Mouse (Mus musculus): ENCODE data around the gene Gm47959. TPM values are rescaled to one million over a fixed set of nuclear protein-coding genes. Genes with fewer than 3 reads are reported as not detected.
"Not testable (repeated sequence)": the region's sequence is repeated elsewhere in the genome, so short reads cannot be mapped to it uniquely, and the experiment has no call there.

The Gm47959 gene
- total RNA-seq (2014; fragmentation: Nextera tagmentation) (not detected in 2 replicates), total RNA-seq (2017) (not detected in 2 replicates), polyA plus RNA-seq (2012) (not detected in 2 replicates)

DNA sequence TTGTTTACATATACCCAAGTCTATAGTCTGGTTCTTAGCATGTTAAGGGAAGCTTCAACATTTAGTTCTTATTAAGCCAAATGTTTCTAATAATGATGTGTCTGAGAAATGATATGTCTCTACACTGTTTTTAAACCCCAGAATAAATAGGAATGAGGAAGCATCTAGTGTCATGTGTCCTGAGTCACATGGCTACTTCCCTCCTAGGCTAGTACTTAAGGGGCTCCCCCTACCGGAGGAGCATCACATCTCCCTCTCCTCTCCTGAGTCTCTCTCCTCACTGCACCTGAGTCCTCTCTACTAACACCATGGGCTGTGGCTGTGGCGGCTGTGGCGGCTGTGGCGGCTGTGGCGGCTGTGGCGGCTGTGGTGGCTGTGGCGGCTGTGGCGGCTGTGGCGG lies at the start of gene Gm47959:
TSS of gene Gm47959 (plus strand) at position 243 of the 400 bp plus-strand sequence.
- not testable (repeated sequence) for H3K36me3 ChIP-seq (replicated peaks); DNase-seq (ENCODE audit: low spot score); H3K4me1 ChIP-seq (ENCODE audit: insufficient read depth, low read depth, low read length); H3K9me3 ChIP-seq (replicated peaks); H3K4me3 ChIP-seq (ENCODE audit: low read depth, low read length); ATAC-seq (ENCODE audit: extremely low read depth, insufficient number of reproducible peaks, low FRiP score, poor library complexity, severe bottlenecking); H3K27me3 ChIP-seq (ENCODE audit: insufficient read depth, low read length)

DNA sequence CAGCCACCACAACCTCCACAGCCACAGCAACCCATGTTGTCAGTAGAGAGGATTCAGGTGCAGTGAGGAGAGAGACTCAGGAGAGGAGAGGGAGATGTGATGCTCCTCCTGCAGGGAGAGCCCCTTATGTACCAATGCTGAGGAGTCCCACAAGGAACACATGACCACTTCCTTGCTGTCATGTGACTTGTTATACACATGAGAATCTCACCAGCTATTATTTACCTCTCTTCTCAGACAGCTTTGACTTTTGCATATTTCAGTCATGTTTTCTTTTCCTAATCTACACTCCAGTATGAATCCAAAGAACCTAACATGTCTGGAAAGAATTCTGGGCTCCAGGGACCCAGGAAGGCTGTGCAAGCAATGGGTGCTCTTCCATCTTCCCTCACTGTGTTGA lies 44.4 kb upstream of the Gm47959 start, which contains the start of gene Gm7544:
TSS of gene Gm7544 (minus strand) at position 101 of the 400 bp plus-strand sequence.
- not testable (repeated sequence) for H3K36me3 ChIP-seq (replicated peaks); H3K4me3 ChIP-seq (ENCODE audit: low read depth, low read length); DNase-seq (ENCODE audit: low spot score); H3K27me3 ChIP-seq (ENCODE audit: insufficient read depth, low read length); H3K9me3 ChIP-seq (replicated peaks); ATAC-seq (ENCODE audit: extremely low read depth, insufficient number of reproducible peaks, low FRiP score, poor library complexity, severe bottlenecking)
- H3K4me1 ChIP-seq (ENCODE audit: insufficient read depth, low read depth, low read length): peaks cover 20% of the 10 kb centered on the region

DNA sequence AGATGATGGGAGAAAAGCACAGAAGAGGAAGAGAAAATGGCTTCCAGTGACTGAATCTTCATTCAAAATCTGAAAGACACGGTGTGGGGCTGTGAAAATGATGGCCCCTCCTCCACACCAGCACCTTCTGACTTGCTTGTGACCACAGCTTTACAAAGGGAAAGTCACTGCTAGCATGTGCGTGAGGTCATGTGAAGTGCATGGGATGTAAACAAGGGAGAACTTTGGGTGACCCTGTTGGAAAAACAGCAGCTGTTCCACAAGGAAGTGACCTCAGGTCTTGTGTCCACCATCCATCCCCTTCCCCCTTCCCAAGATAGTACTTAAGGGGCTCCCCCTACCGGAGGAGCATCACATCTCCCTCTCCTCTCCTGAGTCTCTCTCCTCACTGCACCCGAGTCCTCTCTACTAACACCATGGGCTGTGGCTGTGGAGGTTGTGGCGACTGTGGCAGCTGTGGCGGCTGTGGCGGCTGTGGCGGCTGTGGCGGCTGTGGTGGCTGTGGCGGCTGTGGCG lies 40.4 kb upstream of the Gm47959 start, which contains the start of gene Gm47955:
TSS of gene Gm47955 (plus strand) at position 417 of the 516 bp plus-strand sequence.
- no peaks in the 10 kb centered on the region for H3K36me3 ChIP-seq (replicated peaks)

DNA sequence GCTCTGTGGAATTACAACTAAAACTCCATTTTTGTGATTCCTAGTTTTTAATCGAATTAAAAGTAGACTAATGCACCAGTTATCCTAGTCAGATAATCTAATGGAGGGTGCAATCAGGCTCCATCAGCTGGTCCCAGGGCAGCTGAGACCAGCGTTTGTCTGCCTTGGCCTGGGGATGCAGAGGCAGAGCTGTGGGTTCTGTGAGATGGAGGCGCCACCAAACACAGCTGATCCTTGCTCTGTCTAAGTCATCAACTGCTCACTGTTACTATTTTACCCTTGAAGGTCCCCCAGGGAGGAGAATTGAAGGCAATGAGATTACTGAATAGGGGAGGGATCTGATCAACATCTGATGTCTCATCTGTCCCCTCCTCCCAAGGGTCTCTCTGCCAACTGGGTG lies 33.9 kb upstream of the Gm47959 start:
- Histone ChIP-seq H3K36me3 (replicated peaks) (no peaks in the 10 kb centered on the region), H3K9me3 (replicated peaks) (peaks cover 4% of the 10 kb centered on the region; the same call in 1 of the 2 replicates), H3K4me1 (ENCODE audit: insufficient read depth, low read depth, low read length) (peaks cover 7% of the 10 kb centered on the region), H3K4me3 (ENCODE audit: low read depth, low read length) (no peak overlapping the region), H3K27me3 (ENCODE audit: insufficient read depth, low read length) (peaks cover 4% of the 10 kb centered on the region)
- no peak for ATAC-seq (ENCODE audit: extremely low read depth, insufficient number of reproducible peaks, low FRiP score, poor library complexity, severe bottlenecking)
- TF ChIP-seq CTCF (IDR thresholded peaks at IDR 0.05; ENCODE audit: low read depth, low read length) (no peak), TAL1 (conservative IDR thresholded peaks at IDR 0.05; ENCODE audit: low read depth, low read length) (no peak), GATA2 (IDR thresholded peaks at IDR 0.05; ENCODE audit: borderline replicate concordance, low read depth, low read length) (no peak), GATA1 (IDR thresholded peaks at IDR 0.05; ENCODE audit: borderline replicate concordance, low read length) (no peak), POLR2AphosphoS5 (IDR thresholded peaks at IDR 0.05; ENCODE audit: insufficient replicate concordance, low read depth, low read length) (no peak)
- no peak for DNase-seq (ENCODE audit: low spot score)

More for the DNA sequence above, 40.4 kb upstream of the Gm47959 start, which contains the start of gene Gm47955:
- Histone ChIP-seq H3K4me1 (ENCODE audit: insufficient read depth, low read depth, low read length) (peaks cover 13% of the 10 kb centered on the region), H3K27me3 (ENCODE audit: insufficient read depth, low read length) (peaks cover 3% of the 10 kb centered on the region; the same call in 1 of the 2 replicates), H3K9me3 (replicated peaks) (peaks cover 10% of the 10 kb centered on the region), H3K4me3 (ENCODE audit: low read depth, low read length) (no peak within 1 kb of the TSS)
- DNase-seq (ENCODE audit: low spot score) (no peak), ATAC-seq (ENCODE audit: extremely low read depth, insufficient number of reproducible peaks, low FRiP score, poor library complexity, severe bottlenecking) (no peak)
- TF ChIP-seq TAL1 (conservative IDR thresholded peaks at IDR 0.05; ENCODE audit: low read depth, low read length) (no peak), CTCF (IDR thresholded peaks at IDR 0.05; ENCODE audit: low read depth, low read length) (no peak), GATA2 (IDR thresholded peaks at IDR 0.05; ENCODE audit: borderline replicate concordance, low read depth, low read length) (no peak), POLR2AphosphoS5 (IDR thresholded peaks at IDR 0.05; ENCODE audit: insufficient replicate concordance, low read depth, low read length) (no peak), GATA1 (IDR thresholded peaks at IDR 0.05; ENCODE audit: borderline replicate concordance, low read length) (no peak)

DNA sequence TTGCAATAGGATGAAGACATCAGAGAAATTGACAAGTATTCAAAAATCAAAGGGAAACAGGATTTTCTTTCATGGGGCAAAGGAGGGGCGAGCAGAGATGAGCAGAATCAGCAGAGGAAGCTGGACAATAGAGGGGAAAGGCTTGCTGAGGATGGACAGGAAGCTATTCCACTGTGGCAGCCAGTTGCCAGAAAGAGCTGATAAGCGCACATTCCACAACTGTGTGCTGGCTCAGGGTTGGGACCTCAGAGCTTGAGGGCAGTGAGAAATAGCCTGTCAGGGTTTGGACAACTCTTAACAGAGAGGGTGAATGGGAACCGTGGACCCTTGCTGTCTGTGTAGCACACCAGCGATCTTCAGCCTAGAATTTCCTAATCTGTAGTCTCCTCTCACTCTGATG lies 28.3 kb upstream of the Gm47959 start:
- H3K36me3 ChIP-seq (replicated peaks): no peaks in the 10 kb centered on the region
- H3K4me1 ChIP-seq (ENCODE audit: insufficient read depth, low read depth, low read length): peaks cover 18% of the 10 kb centered on the region
- TF ChIP-seq TAL1 (conservative IDR thresholded peaks at IDR 0.05; ENCODE audit: low read depth, low read length): no peak
- no peak for TF ChIP-seq GATA1 (IDR thresholded peaks at IDR 0.05; ENCODE audit: borderline replicate concordance, low read length)
- TF ChIP-seq POLR2AphosphoS5 (IDR thresholded peaks at IDR 0.05; ENCODE audit: insufficient replicate concordance, low read depth, low read length): no peak
- no peak for TF ChIP-seq GATA2 (IDR thresholded peaks at IDR 0.05; ENCODE audit: borderline replicate concordance, low read depth, low read length)
- no peak for TF ChIP-seq CTCF (IDR thresholded peaks at IDR 0.05; ENCODE audit: low read depth, low read length)
- no peak for DNase-seq (ENCODE audit: low spot score)
- H3K4me3 ChIP-seq (ENCODE audit: low read depth, low read length): no peak overlapping the region
- no peaks in the 10 kb centered on the region for H3K9me3 ChIP-seq (replicated peaks)
- no peak for ATAC-seq (ENCODE audit: extremely low read depth, insufficient number of reproducible peaks, low FRiP score, poor library complexity, severe bottlenecking)
- H3K27me3 ChIP-seq (ENCODE audit: insufficient read depth, low read length): peaks cover 2% of the 10 kb centered on the region; the same call in 1 of the 2 replicates

DNA sequence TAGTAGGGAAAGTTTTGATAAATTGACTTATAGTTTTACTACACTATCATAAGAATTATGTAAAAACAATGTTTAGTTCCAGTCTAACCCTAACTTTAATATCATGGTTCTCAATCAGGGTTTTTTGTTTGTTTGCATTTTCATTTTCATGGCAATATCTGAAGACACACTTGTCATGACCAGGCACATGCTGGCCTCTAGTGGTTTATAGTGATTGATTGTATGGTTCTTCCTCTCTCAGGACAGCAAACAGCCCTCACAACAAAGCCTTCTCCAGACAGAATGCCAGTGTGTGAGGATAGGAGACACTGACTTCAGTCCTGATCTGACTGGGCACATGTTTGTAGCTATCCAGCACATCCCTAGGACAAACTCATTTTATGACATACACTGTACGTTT lies 27.1 kb upstream of the Gm47959 start:
- Histone ChIP-seq H3K27me3 (ENCODE audit: insufficient read depth, low read length) (peaks cover 2% of the 10 kb centered on the region; the same call in 1 of the 2 replicates), H3K4me3 (ENCODE audit: low read depth, low read length) (no peak overlapping the region), H3K36me3 (replicated peaks) (no peaks in the 10 kb centered on the region), H3K4me1 (ENCODE audit: insufficient read depth, low read depth, low read length) (peaks cover 18% of the 10 kb centered on the region), H3K9me3 (replicated peaks) (no peaks in the 10 kb centered on the region)
- ATAC-seq (ENCODE audit: extremely low read depth, insufficient number of reproducible peaks, low FRiP score, poor library complexity, severe bottlenecking): peak; percentile 31; the same call in 1 of the 2 replicates
- no peak for TF ChIP-seq POLR2AphosphoS5 (IDR thresholded peaks at IDR 0.05; ENCODE audit: insufficient replicate concordance, low read depth, low read length)
- TF ChIP-seq TAL1 (conservative IDR thresholded peaks at IDR 0.05; ENCODE audit: low read depth, low read length): no peak
- no peak for TF ChIP-seq GATA1 (IDR thresholded peaks at IDR 0.05; ENCODE audit: borderline replicate concordance, low read length)
- TF ChIP-seq GATA2 (IDR thresholded peaks at IDR 0.05; ENCODE audit: borderline replicate concordance, low read depth, low read length): no peak
- no peak for TF ChIP-seq CTCF (IDR thresholded peaks at IDR 0.05; ENCODE audit: low read depth, low read length)
- DNase-seq (ENCODE audit: low spot score): no peak

DNA sequence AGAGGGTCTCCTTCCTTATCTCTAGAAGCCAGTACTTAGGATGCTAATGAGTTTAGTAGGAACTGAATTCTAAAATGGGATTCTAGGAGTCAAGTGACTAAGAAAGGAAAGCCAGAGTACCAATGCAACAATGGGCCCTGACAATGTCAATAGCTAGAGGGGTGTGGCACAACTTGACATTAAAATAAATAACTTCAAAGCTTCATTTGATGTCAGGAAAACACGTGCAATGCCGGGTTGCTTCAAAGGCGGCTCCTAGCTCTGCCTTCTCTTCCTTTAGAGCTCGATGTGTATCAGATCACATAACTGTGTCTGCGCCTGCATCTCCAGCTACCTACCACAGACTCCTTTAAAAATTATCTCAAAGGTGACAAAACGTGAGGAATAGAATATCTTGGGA lies 26.4 kb upstream of the Gm47959 start:
- DNase-seq (ENCODE audit: low spot score) (no peak), ATAC-seq (ENCODE audit: extremely low read depth, insufficient number of reproducible peaks, low FRiP score, poor library complexity, severe bottlenecking) (no peak)
- H3K27me3 ChIP-seq (ENCODE audit: insufficient read depth, low read length): peaks cover 2% of the 10 kb centered on the region; the same call in 1 of the 2 replicates
- H3K36me3 ChIP-seq (replicated peaks): no peaks in the 10 kb centered on the region
- H3K4me3 ChIP-seq (ENCODE audit: low read depth, low read length): no peak overlapping the region
- peaks cover 18% of the 10 kb centered on the region for H3K4me1 ChIP-seq (ENCODE audit: insufficient read depth, low read depth, low read length)
- no peaks in the 10 kb centered on the region for H3K9me3 ChIP-seq (replicated peaks)
- TF ChIP-seq CTCF (IDR thresholded peaks at IDR 0.05; ENCODE audit: low read depth, low read length): no peak
- no peak for TF ChIP-seq POLR2AphosphoS5 (IDR thresholded peaks at IDR 0.05; ENCODE audit: insufficient replicate concordance, low read depth, low read length)
- no peak for TF ChIP-seq GATA2 (IDR thresholded peaks at IDR 0.05; ENCODE audit: borderline replicate concordance, low read depth, low read length)
- TF ChIP-seq GATA1 (IDR thresholded peaks at IDR 0.05; ENCODE audit: borderline replicate concordance, low read length): no peak
- no peak for TF ChIP-seq TAL1 (conservative IDR thresholded peaks at IDR 0.05; ENCODE audit: low read depth, low read length)

Measured in G1E (cell line).